Mouse (Mus musculus) erythroblast, embryonic 14.5 days (primary cell): ENCODE data around the gene Adora3. TPM values are rescaled to one million over a fixed set of nuclear protein-coding genes. Genes with fewer than 3 reads are reported as not detected.
"Not testable (repeated sequence)": the region's sequence is repeated elsewhere in the genome, so short reads cannot be mapped to it uniquely, and the experiment has no call there.

Experiments used
- H3K27me3 ChIP-seq: 2 replicates; pipeline ENCODE4 v1.6.1; 2012; ENCODE audit warnings: inconsistent platforms; ENCODE audit not compliant: control insufficient read depth
- H3K36me3 ChIP-seq: 2 replicates; pipeline ENCODE4 v1.6.1; 2012; ENCODE audit warnings: mild to moderate bottlenecking, inconsistent platforms; ENCODE audit not compliant: control insufficient read depth
- H3K4me1 ChIP-seq: 2 replicates; pipeline ENCODE4 v1.6.1; 2012; ENCODE audit warnings: inconsistent platforms; ENCODE audit not compliant: control insufficient read depth
- H3K4me3 ChIP-seq: replicated peaks from 2 replicates; pipeline ENCODE3; 2012; ENCODE audit warnings: moderate library complexity, mild to moderate bottlenecking, inconsistent platforms
- H3K9me3 ChIP-seq: 2 replicates; pipeline ENCODE4 v1.6.1; 2012; ENCODE audit warnings: low read length, inconsistent platforms, mixed read lengths; ENCODE audit not compliant: control insufficient read depth
- GATA1 ChIP-seq: IDR thresholded peaks from 2 replicates; pipeline ENCODE4 v1.6.1; 2012; ENCODE audit warnings: low read length, inconsistent platforms, mixed read lengths
- TAL1 ChIP-seq: IDR thresholded peaks from 3 replicates; pipeline ENCODE4 v1.6.1; 2012; ENCODE audit warnings: low read length, inconsistent platforms, mixed read lengths
- polyA plus RNA-seq: library from polyadenylated mRNA; stranded (reverse); fragments of >175 nt; gene quantifications from 2 replicates; pipeline ENCODE4 v1.2.3, GENCODE M21; 2012

Gene Adora3
- polyA plus RNA-seq, 1 experiment, result not detected

GRCm38 (mm10) chr3:105904721-105905120 is 34.1 kb downstream of the Adora3 start:
- no peak for TF ChIP-seq GATA1
- TF ChIP-seq TAL1, result no peak
- Histone ChIP-seq H3K4me3 (no peak overlapping the region), H3K36me3 (no peaks in the 10 kb centered on the region), H3K4me1 (peaks cover 13% of the 10 kb centered on the region), H3K9me3 (no peaks in the 10 kb centered on the region), H3K27me3 (peaks cover 7% of the 10 kb centered on the region; the same call in 1 of the 2 replicates)

- H3K9me3 ChIP-seq, result no peaks in the 10 kb centered on the region
- TF ChIP-seq GATA1 (no peak), TAL1 (no peak)
- H3K4me1 ChIP-seq, result peaks cover 21% of the 10 kb centered on the region
- H3K27me3 ChIP-seq, result peaks cover 28% of the 10 kb centered on the region
- no peaks in the 10 kb centered on the region for H3K36me3 ChIP-seq
- H3K4me3 ChIP-seq, result no peak overlapping the region
Observed at GRCm38 (mm10) chr3:105907956-105908655, 37.4 kb downstream of the Adora3 start.

GRCm38 (mm10) chr3:105908976-105909375 is 38.3 kb downstream of the Adora3 start:
- no peaks in the 10 kb centered on the region for H3K36me3 ChIP-seq
- TF ChIP-seq TAL1, result no peak
- no peak for TF ChIP-seq GATA1
- H3K4me1 ChIP-seq, result peaks cover 29% of the 10 kb centered on the region
- no peak overlapping the region for H3K4me3 ChIP-seq
- H3K9me3 ChIP-seq, result no peaks in the 10 kb centered on the region
- peaks cover 28% of the 10 kb centered on the region for H3K27me3 ChIP-seq

GRCm38 (mm10) chr3:105910519-105911190 is 40.0 kb downstream of the Adora3 start:
- H3K27me3 ChIP-seq, result peaks cover 25% of the 10 kb centered on the region
- TF ChIP-seq GATA1 (no peak), TAL1 (no peak)
- H3K4me3 ChIP-seq, result no peak overlapping the region
- H3K9me3 ChIP-seq, result no peaks in the 10 kb centered on the region
- peaks cover 33% of the 10 kb centered on the region for H3K4me1 ChIP-seq
- no peaks in the 10 kb centered on the region for H3K36me3 ChIP-seq

- TF ChIP-seq GATA1, result no peak
- TF ChIP-seq TAL1, result no peak
- H3K36me3 ChIP-seq, result no peaks in the 10 kb centered on the region
- H3K27me3 ChIP-seq, result peaks cover 25% of the 10 kb centered on the region
- no peaks in the 10 kb centered on the region for H3K9me3 ChIP-seq
- H3K4me1 ChIP-seq, result peaks cover 36% of the 10 kb centered on the region
- H3K4me3 ChIP-seq, result no peak overlapping the region
Observed at GRCm38 (mm10) chr3:105912097-105912880, 41.6 kb downstream of the Adora3 start.

- H3K4me1 ChIP-seq, result peaks cover 39% of the 10 kb centered on the region
- H3K27me3 ChIP-seq, result peaks cover 20% of the 10 kb centered on the region
- peak overlapping the region; percentile 1 for H3K4me3 ChIP-seq
- no peaks in the 10 kb centered on the region for H3K9me3 ChIP-seq
- no peaks in the 10 kb centered on the region for H3K36me3 ChIP-seq
- TF ChIP-seq TAL1 (no peak), GATA1 (no peak)
Observed at GRCm38 (mm10) chr3:105913839-105914681, 43.4 kb downstream of the Adora3 start.

GRCm38 (mm10) chr3:105915281-105915680 is 44.6 kb downstream of the Adora3 start:
- peaks cover 41% of the 10 kb centered on the region for H3K4me1 ChIP-seq
- peaks cover 20% of the 10 kb centered on the region for H3K27me3 ChIP-seq
- H3K36me3 ChIP-seq, result no peaks in the 10 kb centered on the region
- H3K9me3 ChIP-seq, result no peaks in the 10 kb centered on the region
- H3K4me3 ChIP-seq, result no peak overlapping the region
- no peak for TF ChIP-seq TAL1
- TF ChIP-seq GATA1, result no peak

GRCm38 (mm10) chr3:105916455-105916854 is 45.8 kb downstream of the Adora3 start:
- not testable (repeated sequence) for H3K4me3 ChIP-seq, H3K36me3 ChIP-seq, H3K9me3 ChIP-seq
- Histone ChIP-seq H3K4me1 (peaks cover 46% of the 10 kb centered on the region), H3K27me3 (peaks cover 12% of the 10 kb centered on the region)
